Mouse (Mus musculus) testis, adult 2 months (tissue): Measurements from ENCODE around the gene Gabrb1. TPM values are rescaled to one million over a fixed set of nuclear protein-coding genes. Genes with fewer than 3 reads are reported as not detected.

Source experiments
- H3K27ac ChIP-seq: fragments of 200-500 bp; 2 replicates; pipeline ENCODE4 v1.5.1; 2012; ENCODE audit warnings: low read depth, low read length; ENCODE audit not compliant: control insufficient read depth, insufficient read depth
- H3K27me3 ChIP-seq: fragments of 200-500 bp; 2 replicates; pipeline ENCODE4 v1.6.1; 2012; ENCODE audit warnings: mild to moderate bottlenecking, low read length, moderate library complexity; ENCODE audit not compliant: control insufficient read depth, insufficient read depth
- H3K36me3 ChIP-seq: fragments of 200-500 bp; 2 replicates; pipeline ENCODE4 v1.6.1; 2012; ENCODE audit warnings: mild to moderate bottlenecking, low read length; ENCODE audit not compliant: control insufficient read depth, insufficient read depth
- H3K4me1 ChIP-seq: fragments of 200-500 bp; 2 replicates; pipeline ENCODE4 v1.6.1; 2012; ENCODE audit warnings: low read length; ENCODE audit not compliant: control insufficient read depth, insufficient read depth
- H3K4me3 ChIP-seq: fragments of 200-500 bp; 2 replicates; pipeline ENCODE4 v1.5.1; 2012; ENCODE audit warnings: low read depth, mild to moderate bottlenecking, low read length, moderate library complexity, mixed read lengths; ENCODE audit not compliant: control insufficient read depth
- CTCF ChIP-seq: fragments of 200-500 bp; IDR thresholded peaks from 2 replicates; pipeline ENCODE4 v1.5.1; 2012; ENCODE audit warnings: low read depth, mild to moderate bottlenecking, inconsistent platforms, low read length, moderate library complexity; ENCODE audit not compliant: control insufficient read depth, insufficient read depth, insufficient replicate concordance
- POLR2A ChIP-seq: fragments of 200-500 bp; IDR thresholded peaks from 2 replicates; pipeline ENCODE4 v1.6.1; 2012; ENCODE audit warnings: low read depth, mild to moderate bottlenecking, inconsistent platforms, low read length, moderate library complexity; ENCODE audit not compliant: control insufficient read depth
- polyA plus RNA-seq: library from polyadenylated mRNA; depleted of rRNA; stranded (reverse); fragments of >200 nt; gene quantifications from 2 replicates; pipeline ENCODE4 v1.2.3, GENCODE M21; 2012

The Gabrb1 gene
- polyA plus RNA-seq, 1 experiment = 0.35 TPM

DNA sequence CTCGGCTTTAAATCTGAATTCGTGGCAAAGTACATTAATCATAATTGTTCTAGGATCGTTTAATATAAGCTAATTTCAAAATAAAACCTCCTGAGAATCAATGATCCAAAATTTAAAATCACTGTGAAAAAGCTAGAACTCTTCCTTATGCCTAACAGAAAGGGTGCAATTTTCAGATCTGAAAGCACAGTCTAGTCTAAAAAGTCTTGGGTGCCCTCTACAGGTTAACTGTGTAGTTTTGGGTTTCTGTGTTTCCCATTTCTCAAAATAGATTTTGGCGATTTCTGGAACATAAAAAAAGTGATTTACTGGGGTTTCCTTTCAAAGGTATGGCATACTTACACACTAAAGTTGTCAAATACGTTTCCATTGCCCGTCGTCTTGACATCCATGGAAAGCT lies 436.7 kb downstream of the Gabrb1 start:
- no peak overlapping the region for H3K4me3 ChIP-seq
- H3K36me3 ChIP-seq = no peaks in the 10 kb centered on the region
- H3K4me1 ChIP-seq = no peaks in the 10 kb centered on the region
- H3K27me3 ChIP-seq = no peaks in the 10 kb centered on the region
- TF ChIP-seq POLR2A = no peak
- TF ChIP-seq CTCF = no peak
- no peak overlapping the region for H3K27ac ChIP-seq

- no peaks in the 10 kb centered on the region for H3K4me1 ChIP-seq
These were observed 437.1 kb downstream of the Gabrb1 start for GRCm38 (mm10) chr5:72095015-72095414.

DNA sequence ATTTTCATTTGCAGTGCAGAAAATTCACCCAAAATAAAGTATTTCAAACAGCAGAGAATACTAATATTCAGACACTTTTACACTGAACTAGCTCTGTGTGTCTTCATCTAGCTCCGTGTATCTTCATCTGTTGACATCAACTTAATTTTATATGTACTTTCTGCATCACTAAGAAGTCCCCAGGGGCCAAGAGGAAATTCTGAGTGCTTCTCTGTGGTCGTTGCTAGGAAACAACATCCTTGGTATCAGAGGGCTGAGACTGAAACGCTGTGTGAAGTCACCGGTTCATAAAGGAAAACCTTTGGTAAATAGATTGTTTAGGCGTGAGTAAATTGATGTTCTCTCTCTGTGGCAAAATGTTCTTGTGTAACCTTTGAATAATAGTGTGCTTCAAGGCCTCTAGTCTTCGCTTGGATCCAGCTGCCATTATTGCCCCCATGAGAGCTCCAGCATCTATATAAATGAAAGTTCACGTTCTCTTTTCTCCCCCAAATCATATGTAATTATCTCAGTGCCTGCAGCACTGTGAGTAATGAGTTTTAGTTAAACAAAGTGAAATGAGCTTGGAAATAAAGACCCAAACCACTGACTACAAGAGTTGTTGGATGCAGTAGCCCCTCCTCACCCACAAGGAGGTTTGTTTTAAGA lies 446.5 kb downstream of the Gabrb1 start:
- no peaks in the 10 kb centered on the region for H3K27me3 ChIP-seq
- H3K36me3 ChIP-seq = no peaks in the 10 kb centered on the region
- no peaks in the 10 kb centered on the region for H3K4me1 ChIP-seq
- no peak overlapping the region for H3K4me3 ChIP-seq
- no peak overlapping the region for H3K27ac ChIP-seq
- TF ChIP-seq CTCF = no peak
- TF ChIP-seq POLR2A = no peak

More at GRCm38 (mm10) chr5:72095015-72095414, 437.1 kb downstream of the Gabrb1 start:
- no peak overlapping the region for H3K27ac ChIP-seq
- H3K27me3 ChIP-seq = no peaks in the 10 kb centered on the region
- no peak for TF ChIP-seq POLR2A
- no peaks in the 10 kb centered on the region for H3K36me3 ChIP-seq
- H3K4me3 ChIP-seq = no peak overlapping the region

DNA sequence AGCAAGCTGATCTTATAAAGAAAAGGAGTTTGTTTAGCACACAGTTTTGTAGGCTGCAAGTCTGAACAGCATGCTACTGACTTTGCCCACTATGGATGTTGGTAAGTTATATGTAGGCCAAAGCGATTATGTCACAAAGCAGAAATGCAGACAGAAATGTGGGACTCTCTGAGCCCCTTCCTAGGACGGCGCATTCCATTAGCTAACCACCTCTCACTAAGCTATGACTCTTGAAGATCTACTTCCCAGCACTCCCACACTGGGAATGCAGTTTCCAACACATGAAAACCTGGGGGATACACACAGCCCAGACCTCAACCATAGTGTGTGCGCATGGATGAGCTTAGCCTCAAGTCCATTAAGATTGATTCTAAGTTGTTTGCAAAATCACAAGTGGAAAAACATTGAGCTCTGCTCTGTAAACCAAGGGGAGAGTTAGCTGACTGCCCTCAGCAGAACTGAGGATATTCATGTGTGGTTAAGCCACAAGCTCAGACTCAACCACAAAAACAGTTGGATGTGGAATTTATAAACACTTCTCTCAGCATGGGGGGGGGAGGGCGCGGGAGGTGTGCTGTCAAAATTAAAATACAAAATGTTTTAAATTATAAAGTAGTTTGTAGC lies 464.6 kb downstream of the Gabrb1 start:
- no peak overlapping the region for H3K27ac ChIP-seq
- TF ChIP-seq CTCF (no peak), POLR2A (no peak)
- no peaks in the 10 kb centered on the region for H3K36me3 ChIP-seq
- H3K27me3 ChIP-seq = no peaks in the 10 kb centered on the region
- no peak overlapping the region for H3K4me3 ChIP-seq
- H3K4me1 ChIP-seq = no peaks in the 10 kb centered on the region

- H3K4me1 ChIP-seq = no peaks in the 10 kb centered on the region
- no peak overlapping the region for H3K27ac ChIP-seq
- no peaks in the 10 kb centered on the region for H3K27me3 ChIP-seq
- no peak overlapping the region for H3K4me3 ChIP-seq
- H3K36me3 ChIP-seq = no peaks in the 10 kb centered on the region
- no peak for TF ChIP-seq POLR2A
These were observed 468.8 kb downstream of the Gabrb1 start for GRCm38 (mm10) chr5:72126681-72127080.

GRCm38 (mm10) chr5:72133906-72134305 lies 476.0 kb downstream of the Gabrb1 start:
- H3K27me3 ChIP-seq = no peaks in the 10 kb centered on the region
- no peak overlapping the region for H3K27ac ChIP-seq
- H3K4me3 ChIP-seq = no peak overlapping the region
- TF ChIP-seq POLR2A (no peak), CTCF (no peak)
- no peaks in the 10 kb centered on the region for H3K36me3 ChIP-seq
- H3K4me1 ChIP-seq = peaks cover 2% of the 10 kb centered on the region; the same call in 1 of the 2 replicates

GRCm38 (mm10) chr5:72138256-72138655 lies 480.3 kb downstream of the Gabrb1 start:
- Histone ChIP-seq H3K4me1 (peaks cover 2% of the 10 kb centered on the region; the same call in 1 of the 2 replicates), H3K27me3 (no peaks in the 10 kb centered on the region), H3K4me3 (peak overlapping the region; percentile 33; the same call in 1 of the 2 replicates), H3K36me3 (no peaks in the 10 kb centered on the region), H3K27ac (no peak overlapping the region)
- TF ChIP-seq POLR2A (no peak), CTCF (no peak)
